Mouse (Mus musculus) olfactory bulb, adult 2 months (tissue): ENCODE measurements around the gene Csnka2ip.

Experiments used
- CTCF ChIP-seq: fragments of 200-500 bp; IDR thresholded peaks from 2 replicates; pipeline ENCODE4 v1.5.1; 2012; ENCODE audit warnings: low read depth, mild to moderate bottlenecking, low read length, moderate library complexity; ENCODE audit not compliant: insufficient read depth
- POLR2A ChIP-seq: fragments of 200-500 bp; IDR thresholded peaks from 2 replicates; pipeline ENCODE4 v1.6.1; 2012; ENCODE audit warnings: mild to moderate bottlenecking, low read depth, low read length, moderate library complexity; ENCODE audit not compliant: insufficient read depth

GRCm38 (mm10) chr16:64569496-64569895, 32.7 kb downstream of the Csnka2ip start:
- no peak for TF ChIP-seq CTCF
- no peak for TF ChIP-seq POLR2A
